ENCODE assay signal across 10 mouse cellular contexts in genomic region chr3:36569836-36570235, GRCm38 (mm10). TPM values are rescaled to one million over a fixed set of nuclear protein-coding genes. Genes with fewer than 3 reads are reported as not detected.
DNase-seq lines count a peak whose midpoint lies in the region; ATAC-seq lines count a peak whose summit lies in the region.
"Had no signal": no experiment of that assay in that cellular context is flagged by ENCODE, and none has a peak within 500 bp of the region (broad histone marks: within the 10 kb centered on the region; RNA-seq: fewer than 3 reads in every experiment).

No protein-coding gene starts in this region.

- peak overlapping the region; percentile 85; the same call in 1 of the 2 replicates for H3K9ac ChIP-seq in heart, embryonic 15.5 days
- H3K9ac ChIP-seq in liver, embryonic 15.5 days: peak overlapping the region; percentile 80

- no peak for ATAC-seq in heart, embryonic 15.5 days (replicated peaks; ENCODE audit: insufficient number of reproducible peaks, insufficient read depth, low FRiP score, low read depth)
- peak; percentile 56 for ATAC-seq in liver, embryonic 15.5 days (ENCODE audit: insufficient read depth)
- ATAC-seq: CD4-positive, CD25-positive, alpha-beta regulatory T cell, adult 4 months had no signal

- no peaks in the 10 kb centered on the region for H3K9me3 ChIP-seq in heart, embryonic 15.5 days (replicated peaks)
- H3K9me3 ChIP-seq in hindbrain, embryonic 10.5 days: no peaks in the 10 kb centered on the region
- no peaks in the 10 kb centered on the region for H3K9me3 ChIP-seq in liver, embryonic 15.5 days (replicated peaks)

- H3K27me3 ChIP-seq in heart, embryonic 15.5 days: no peaks in the 10 kb centered on the region
- H3K27me3 ChIP-seq in hindbrain, embryonic 10.5 days (ENCODE audit: insufficient read depth, poor library complexity, severe bottlenecking): no peaks in the 10 kb centered on the region
- no peaks in the 10 kb centered on the region for H3K27me3 ChIP-seq in liver, embryonic 15.5 days

- no peak overlapping the region for H3K27ac ChIP-seq in heart, embryonic 15.5 days
- no peak overlapping the region for H3K27ac ChIP-seq in hindbrain, embryonic 10.5 days
- H3K27ac ChIP-seq in liver, embryonic 15.5 days (replicated peaks): peak overlapping the region; percentile 90

- WGBS in heart, embryonic 15.5 days: 62% methylated on average over 5 of the region's 5 CpGs
- WGBS in hindbrain, embryonic 10.5 days: 87% methylated on average over 5 of the region's 5 CpGs
- WGBS in liver, embryonic 15.5 days (ENCODE audit: insufficient replicate concordance): 22% methylated on average over 5 of the region's 5 CpGs

- H3K4me3 ChIP-seq in heart, embryonic 15.5 days: peak overlapping the region; percentile 97
- H3K4me3 ChIP-seq in hindbrain, embryonic 10.5 days: peak overlapping the region; percentile 97
- H3K4me3 ChIP-seq in liver, embryonic 15.5 days (replicated peaks): peak overlapping the region; percentile 89

- H3K36me3 ChIP-seq in heart, embryonic 15.5 days: peaks cover 46% of the 10 kb centered on the region
- peaks cover 59% of the 10 kb centered on the region for H3K36me3 ChIP-seq in hindbrain, embryonic 10.5 days
- H3K36me3 ChIP-seq in liver, embryonic 15.5 days (replicated peaks): peaks cover 56% of the 10 kb centered on the region

- peak overlapping the region; percentile 96 for H3K4me2 ChIP-seq in heart, embryonic 15.5 days
- H3K4me2 ChIP-seq in liver, embryonic 15.5 days: peak overlapping the region; percentile 75

- H3K4me1 ChIP-seq in heart, embryonic 15.5 days (replicated peaks): peaks cover 22% of the 10 kb centered on the region
- peaks cover 24% of the 10 kb centered on the region for H3K4me1 ChIP-seq in hindbrain, embryonic 10.5 days (replicated peaks)
- H3K4me1 ChIP-seq in liver, embryonic 15.5 days (replicated peaks): peaks cover 47% of the 10 kb centered on the region

- no peak for DNase-seq in heart, adult 18-20 months
- DNase-seq in MEL-GATA-1-ER (ENCODE audit: extremely low read depth, low read depth): peak; percentile 34
- no peak for DNase-seq in hindbrain, embryonic 10.5 days (ENCODE audit: low spot score)
- DNase-seq in cerebellum, postnatal 36 days: no peak
- DNase-seq in retina, postnatal 1 day: no peak
- no peak for DNase-seq in testis, postnatal 10 days (ENCODE audit: low spot score)

RNA-seq across cellular contexts. Expression of gene Ccna2, which starts 2.1 kb away (rescaled TPM):
- polyA plus RNA-seq in heart, embryonic 15.5 days (2015; fragmentation: Nextera tagmentation; extraction: Ambion mirVana): 160 and 174 TPM in 2 replicates
- under 1 TPM; 0.51 to 0.99 TPM for total RNA-seq in heart, adult 18-20 months (2021)
- polyA plus RNA-seq in hindbrain, embryonic 10.5 days (2016; fragmentation: Nextera tagmentation; extraction: Ambion mirVana): 217 and 241 TPM in 2 replicates
- polyA plus RNA-seq in liver, embryonic 15.5 days (2015; fragmentation: Nextera tagmentation; extraction: Ambion mirVana): 251 and 253 TPM in 2 replicates

RNA-seq across cellular contexts. Expression of gene Exosc9, which starts 17.4 kb away (rescaled TPM):
- polyA plus RNA-seq in heart, embryonic 15.5 days (2015; fragmentation: Nextera tagmentation; extraction: Ambion mirVana): 40.5 and 52.4 TPM in 2 replicates
- 10 to 100 TPM; 19.1 to 19.9 TPM for total RNA-seq in heart, adult 18-20 months (2021)
- 91.7 and 101 TPM in 2 replicates for polyA plus RNA-seq in hindbrain, embryonic 10.5 days (2016; fragmentation: Nextera tagmentation; extraction: Ambion mirVana)
- polyA plus RNA-seq in liver, embryonic 15.5 days (2015; fragmentation: Nextera tagmentation; extraction: Ambion mirVana): 38.1 and 43.7 TPM in 2 replicates

RNA-seq across cellular contexts. Expression of gene Bbs7, which starts 43.4 kb away (rescaled TPM):
- 9.4 and 9.7 TPM in 2 replicates for polyA plus RNA-seq in heart, embryonic 15.5 days (2015; fragmentation: Nextera tagmentation; extraction: Ambion mirVana)
- 1 to 10 TPM; 5.8 to 9.1 TPM for total RNA-seq in heart, adult 18-20 months (2021)
- polyA plus RNA-seq in hindbrain, embryonic 10.5 days (2016; fragmentation: Nextera tagmentation; extraction: Ambion mirVana): 17.1 and 18.6 TPM in 2 replicates
- polyA plus RNA-seq in liver, embryonic 15.5 days (2015; fragmentation: Nextera tagmentation; extraction: Ambion mirVana): 8.8 and 8.9 TPM in 2 replicates

RNA-seq across cellular contexts. Expression of gene Gm11549, which starts 48.2 kb away (rescaled TPM):
- polyA plus RNA-seq in heart, embryonic 15.5 days (2015; fragmentation: Nextera tagmentation; extraction: Ambion mirVana): 0.46 and 0.60 TPM in 2 replicates
- total RNA-seq in heart, adult 18-20 months (2021): not detected
- polyA plus RNA-seq in hindbrain, embryonic 10.5 days (2016; fragmentation: Nextera tagmentation; extraction: Ambion mirVana): 0.07 and 0.50 TPM in 2 replicates
- polyA plus RNA-seq in liver, embryonic 15.5 days (2015; fragmentation: Nextera tagmentation; extraction: Ambion mirVana): not detected in 2 replicates
- total RNA-seq: hematopoietic stem cell, adult 5-6 weeks had no signal
- polyA plus RNA-seq: CD4-positive, CD25-positive, alpha-beta regulatory T cell, adult 4 months had no signal
